Mouse (Mus musculus) heart, embryonic 15.5 days (tissue): Measurements from ENCODE around the gene Gpr45. TPM values are rescaled to one million over a fixed set of nuclear protein-coding genes. Genes with fewer than 3 reads are reported as not detected.

ENCODE experiments used
- ATAC-seq: fragments of 200-750 bp; cut with Nextera tagmentation; replicated peaks from 2 replicates; pipeline ENCODE4 v1.8.0; 2017; ENCODE audit warnings: low read depth, moderate TSS enrichment; ENCODE audit not compliant: insufficient number of reproducible peaks, insufficient read depth, low FRiP score
- H3K27ac ChIP-seq: fragments of 300-500 bp; sonication (generic); 2 replicates; pipeline ENCODE4 v1.5.1; 2015; ENCODE audit warnings: mild to moderate bottlenecking, inconsistent platforms
- H3K27me3 ChIP-seq: fragments of 300-500 bp; sonication (generic); 2 replicates; pipeline ENCODE4 v1.6.1; 2015; ENCODE audit warnings: inconsistent platforms
- H3K36me3 ChIP-seq: fragments of 300-500 bp; sonication (generic); 2 replicates; pipeline ENCODE4 v1.6.1; 2015; ENCODE audit warnings: mild to moderate bottlenecking, inconsistent platforms
- H3K4me1 ChIP-seq: fragments of 300-500 bp; sonication (generic); replicated peaks from 2 replicates; pipeline ENCODE4 v1.6.1; 2015; ENCODE audit warnings: inconsistent platforms
- H3K4me2 ChIP-seq: fragments of 300-500 bp; sonication (generic); 2 replicates; pipeline ENCODE4 v1.6.1; 2015; ENCODE audit warnings: inconsistent platforms, mild to moderate bottlenecking, moderate library complexity
- H3K4me3 ChIP-seq: fragments of 300-500 bp; sonication (generic); 2 replicates; pipeline ENCODE4 v1.5.1; 2015; ENCODE audit warnings: mild to moderate bottlenecking, inconsistent platforms
- H3K9ac ChIP-seq: fragments of 300-500 bp; sonication (generic); 2 replicates; pipeline ENCODE4 v1.6.1; 2015; ENCODE audit warnings: mild to moderate bottlenecking, inconsistent platforms
- H3K9me3 ChIP-seq: fragments of 300-500 bp; sonication (generic); replicated peaks from 2 replicates; pipeline ENCODE4 v1.6.1; 2016; ENCODE audit warnings: inconsistent platforms
- WGBS: fragments of 180-500 bp; shearing (Covaris S2); methylation state at CpG from one replicate; pipeline ENCODE4 v1.1.7; 2015; ENCODE audit warnings: mixed read lengths; 5-methylcytosine and 5-hydroxymethylcytosine counted together
- polyA plus RNA-seq: library from polyadenylated mRNA; unstranded; fragments of >200 nt; fragmentation: Nextera tagmentation; extraction: Ambion mirVana; gene quantifications from 2 replicates; pipeline ENCODE4 v1.2.1, GENCODE M21; 2015

Gene Gpr45
- 1.0 and 2.1 TPM in 2 replicates for polyA plus RNA-seq

DNA sequence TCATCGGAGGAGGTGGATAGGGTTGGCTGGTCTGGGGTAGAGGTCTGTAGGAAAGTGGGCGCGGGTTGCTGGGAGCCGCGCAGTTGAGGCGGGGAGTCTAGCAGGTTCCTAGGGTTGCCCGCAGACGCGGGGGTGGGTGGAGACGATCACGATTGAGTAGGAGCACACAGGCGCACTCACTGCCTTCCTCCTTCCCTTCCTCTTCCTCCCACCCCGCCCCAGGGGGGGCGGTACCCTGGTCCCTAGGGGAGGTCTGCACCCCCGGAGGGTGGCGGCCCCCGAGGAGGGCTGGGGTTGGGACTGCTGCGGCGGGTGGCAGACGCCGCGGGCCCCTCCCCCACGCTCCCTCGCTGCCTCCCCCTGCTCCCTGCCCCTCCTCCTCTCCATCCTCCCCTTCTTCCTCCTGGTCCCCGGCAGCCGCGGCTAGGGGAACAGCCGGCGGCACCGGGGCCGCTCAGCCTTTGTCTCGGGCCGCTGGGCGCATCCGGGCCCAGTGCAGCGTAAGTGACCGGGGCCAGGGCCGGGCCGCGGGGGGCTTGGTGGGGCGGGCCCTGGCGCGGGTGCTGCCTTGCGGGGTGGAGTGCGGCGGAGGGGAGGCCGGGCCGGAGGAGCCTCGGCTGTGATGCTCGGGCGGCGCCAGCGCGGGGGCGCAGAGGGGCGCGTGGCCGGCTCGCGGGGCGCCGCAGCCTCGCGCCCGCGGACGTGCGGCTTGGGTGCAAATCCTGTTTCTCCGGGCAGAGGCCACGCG lies at the start of gene Gpr45:
Gene Gpr45 (plus strand): TSS at position 139 of the 748 bp plus-strand sequence.
- H3K9ac ChIP-seq, result peak within 1 kb of the TSS; percentile 62
- 1% methylated on average over 62 of the region's 71 CpGs for WGBS
- no peak within 1 kb of the TSS for H3K27ac ChIP-seq

DNA sequence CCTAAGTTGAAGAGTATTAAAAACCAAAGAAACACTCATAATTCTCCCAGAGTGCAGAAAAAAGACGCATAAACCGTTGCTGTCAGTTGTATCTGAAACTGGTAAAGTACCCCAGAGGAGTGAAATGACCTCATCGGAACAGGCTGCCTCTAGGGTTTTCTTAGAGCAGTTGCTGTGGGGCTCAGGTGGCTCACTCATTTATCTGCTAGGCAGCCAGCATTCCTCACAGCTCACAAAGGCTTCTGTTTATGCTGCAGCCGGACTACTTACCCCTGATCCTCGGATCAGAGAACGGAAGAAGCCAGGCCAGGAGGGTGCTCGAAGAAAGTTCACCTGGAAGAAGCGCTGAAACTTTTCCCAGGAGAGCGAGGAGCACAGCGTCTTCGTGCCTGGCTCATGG lies 47.5 kb upstream of the Gpr45 start:
- Histone ChIP-seq H3K9ac (no peak overlapping the region), H3K27ac (no peak overlapping the region), H3K36me3 (peaks cover 19% of the 10 kb centered on the region; the same call in 1 of the 2 replicates), H3K4me1 (no peaks in the 10 kb centered on the region), H3K9me3 (no peaks in the 10 kb centered on the region), H3K27me3 (no peaks in the 10 kb centered on the region), H3K4me2 (no peak overlapping the region), H3K4me3 (no peak overlapping the region)
- WGBS, result 77% methylated on average over 11 of the region's 11 CpGs
- ATAC-seq, result no peak

More for the DNA sequence above, at the start of gene Gpr45:
- Histone ChIP-seq H3K4me2 (peak within 1 kb of the TSS; percentile 99), H3K4me1 (peaks cover 6% of the 10 kb centered on the region), H3K27me3 (peaks cover 3% of the 10 kb centered on the region; the same call in 1 of the 2 replicates), H3K4me3 (peak within 1 kb of the TSS; percentile 67), H3K9me3 (no peaks in the 10 kb centered on the region), H3K36me3 (no peaks in the 10 kb centered on the region)
- peak; percentile 69 for ATAC-seq

DNA sequence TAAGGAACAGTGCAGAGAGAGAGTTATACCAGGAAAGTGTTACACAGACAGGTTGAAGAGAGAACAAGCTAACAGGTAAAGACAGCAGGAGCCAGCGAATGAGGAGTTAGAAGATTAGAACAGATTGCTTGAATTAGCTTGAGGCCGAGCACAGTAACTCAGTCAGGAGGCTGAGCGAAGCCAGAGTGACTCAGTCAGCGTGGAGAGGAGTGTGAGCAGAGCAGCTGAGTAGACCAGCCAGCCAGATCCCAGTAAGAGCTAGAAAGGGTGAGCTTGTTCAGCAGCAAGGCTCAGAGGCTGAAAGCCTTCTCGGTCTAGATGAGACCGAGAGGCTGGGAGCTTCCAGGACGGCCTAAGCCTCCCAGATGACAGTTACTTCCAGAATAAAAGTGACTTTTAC lies 46.0 kb upstream of the Gpr45 start:
- 80% methylated on average over 7 of the region's 7 CpGs for WGBS
- Histone ChIP-seq H3K27me3 (no peaks in the 10 kb centered on the region), H3K4me3 (no peak overlapping the region), H3K9ac (no peak overlapping the region), H3K36me3 (peaks cover 10% of the 10 kb centered on the region; the same call in 1 of the 2 replicates), H3K4me2 (no peak overlapping the region), H3K27ac (no peak overlapping the region), H3K9me3 (no peaks in the 10 kb centered on the region), H3K4me1 (no peaks in the 10 kb centered on the region)
- ATAC-seq, result no peak

DNA sequence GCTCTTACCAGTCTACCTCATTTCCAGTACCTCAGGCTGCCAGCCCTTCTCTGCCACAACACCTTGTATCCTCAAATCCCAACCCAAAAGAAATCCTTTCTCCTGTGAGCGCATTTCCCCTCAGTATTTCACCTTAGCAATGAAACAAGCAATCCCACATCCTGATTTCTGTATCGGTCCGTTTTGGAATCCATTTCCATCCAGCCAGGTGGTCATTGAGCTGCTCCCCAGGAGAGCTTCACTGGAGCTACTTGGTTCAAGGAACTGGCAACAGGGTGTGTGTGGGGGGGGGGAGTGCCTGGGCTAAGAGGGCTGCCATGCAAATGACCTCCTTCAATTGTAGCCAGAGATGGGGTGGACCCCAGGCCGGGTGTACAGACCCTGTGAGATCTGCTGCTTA lies 45.5 kb upstream of the Gpr45 start:
- WGBS, result 64% methylated on average over 4 of the region's 4 CpGs

DNA sequence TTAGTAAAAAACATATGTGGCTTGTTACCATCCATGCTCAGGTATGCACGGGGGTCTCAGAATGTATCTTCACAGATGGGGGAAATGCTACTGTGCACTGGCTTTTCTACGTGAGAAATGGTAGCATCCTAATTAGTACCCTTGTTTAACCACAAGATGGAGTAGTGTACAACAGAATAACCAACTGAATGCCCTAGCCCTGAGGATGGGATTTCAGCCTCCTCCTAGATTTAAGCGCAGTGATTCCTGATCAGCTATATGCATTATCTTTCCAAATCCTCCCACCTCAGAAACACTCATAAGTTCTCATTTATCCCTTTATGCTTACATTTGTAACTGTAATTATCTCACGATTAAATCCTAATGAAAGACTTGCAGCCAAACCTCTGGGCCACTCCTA lies 37.6 kb upstream of the Gpr45 start:
- Histone ChIP-seq H3K4me2 (no peak overlapping the region), H3K27ac (no peak overlapping the region), H3K9ac (no peak overlapping the region), H3K36me3 (no peaks in the 10 kb centered on the region), H3K9me3 (no peaks in the 10 kb centered on the region), H3K4me1 (0 out of 2 replicates have a peak, but pooled peaks cover 2% of the 10 kb centered on the region), H3K27me3 (no peaks in the 10 kb centered on the region), H3K4me3 (no peak overlapping the region)
- 19% methylated on average over 4 of the region's 4 CpGs for WGBS
- ATAC-seq, result no peak

More for the DNA sequence above, 45.5 kb upstream of the Gpr45 start:
- Histone ChIP-seq H3K4me1 (no peaks in the 10 kb centered on the region), H3K9me3 (no peaks in the 10 kb centered on the region), H3K27ac (no peak overlapping the region), H3K4me2 (no peak overlapping the region), H3K9ac (no peak overlapping the region), H3K4me3 (no peak overlapping the region), H3K36me3 (peaks cover 10% of the 10 kb centered on the region; the same call in 1 of the 2 replicates), H3K27me3 (no peaks in the 10 kb centered on the region)
- ATAC-seq, result no peak

DNA sequence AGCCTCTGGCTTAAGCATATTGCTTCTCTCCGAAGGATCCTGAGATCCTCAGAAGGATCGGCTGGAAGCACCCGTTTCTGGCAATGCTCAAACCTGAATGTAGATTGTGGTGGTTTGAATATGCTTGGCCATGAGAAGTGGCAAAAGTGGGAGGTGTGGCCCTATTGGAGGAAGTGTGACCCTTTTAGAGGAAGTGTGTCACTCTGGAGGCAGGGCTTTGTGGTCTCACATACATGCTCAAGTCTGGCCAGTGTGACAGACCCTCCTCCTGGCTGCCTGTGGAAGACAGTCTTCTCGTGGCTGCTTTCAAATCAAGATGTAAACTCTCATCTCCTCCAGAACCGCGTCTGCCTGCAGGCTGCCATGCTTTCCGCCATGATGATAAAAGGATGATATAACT lies 36.0 kb upstream of the Gpr45 start:
- ATAC-seq, result no peak
- Histone ChIP-seq H3K27ac (no peak overlapping the region), H3K4me2 (no peak overlapping the region), H3K4me1 (0 out of 2 replicates have a peak, but pooled peaks cover 2% of the 10 kb centered on the region), H3K4me3 (no peak overlapping the region), H3K36me3 (no peaks in the 10 kb centered on the region), H3K27me3 (no peaks in the 10 kb centered on the region), H3K9ac (no peak overlapping the region), H3K9me3 (no peaks in the 10 kb centered on the region)
- WGBS, result 74% methylated on average over 7 of the region's 7 CpGs

DNA sequence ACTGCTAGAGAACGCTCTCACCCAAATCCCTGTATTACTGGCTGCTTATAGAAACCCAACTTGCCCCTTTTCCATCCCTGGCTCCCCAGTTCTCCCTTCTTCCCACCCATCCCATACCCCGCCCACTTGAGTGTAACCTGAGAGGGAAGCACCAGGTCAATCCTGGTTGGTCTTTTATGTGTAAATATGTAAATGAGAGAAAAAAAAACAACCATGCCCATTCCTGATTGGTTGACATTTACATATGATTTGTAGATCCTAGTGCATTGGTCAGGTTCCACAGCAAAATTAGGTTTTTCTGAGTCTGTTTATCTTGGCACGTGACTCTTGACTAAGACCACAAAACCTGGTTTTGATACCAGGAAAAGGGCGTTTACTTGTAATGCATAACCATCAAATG lies 34.8 kb upstream of the Gpr45 start:
- Histone ChIP-seq H3K36me3 (no peaks in the 10 kb centered on the region), H3K4me3 (no peak overlapping the region), H3K9me3 (no peaks in the 10 kb centered on the region), H3K4me1 (0 out of 2 replicates have a peak, but pooled peaks cover 2% of the 10 kb centered on the region), H3K9ac (no peak overlapping the region), H3K27me3 (no peaks in the 10 kb centered on the region), H3K4me2 (peak overlapping the region; percentile 38), H3K27ac (no peak overlapping the region)
- ATAC-seq, result no peak
- WGBS, result 23% methylated on average over 4 of the region's 4 CpGs

DNA sequence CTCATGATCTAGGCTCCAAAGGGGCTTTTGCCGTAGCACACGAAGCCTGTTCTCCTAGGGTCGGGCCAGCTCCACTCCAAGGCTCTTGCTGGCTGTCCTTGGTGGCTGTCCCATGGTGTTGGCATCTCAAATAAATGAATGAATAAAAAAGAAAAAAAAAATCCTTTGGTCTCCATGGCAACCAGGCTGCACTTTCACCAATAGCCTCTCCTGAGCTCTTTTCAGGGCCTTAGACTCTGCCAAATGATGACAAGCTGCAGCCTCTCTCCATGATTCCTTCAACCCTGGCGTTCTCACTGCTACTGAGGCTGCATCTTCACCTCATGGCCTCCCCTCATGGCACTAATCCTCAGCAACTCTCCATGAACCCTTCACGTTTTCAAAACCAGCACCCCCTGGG lies 28.7 kb upstream of the Gpr45 start:
- Histone ChIP-seq H3K36me3 (no peaks in the 10 kb centered on the region), H3K27me3 (no peaks in the 10 kb centered on the region), H3K9ac (no peak overlapping the region), H3K4me2 (no peak overlapping the region), H3K9me3 (no peaks in the 10 kb centered on the region), H3K4me1 (no peaks in the 10 kb centered on the region), H3K4me3 (no peak overlapping the region), H3K27ac (no peak overlapping the region)
- no peak for ATAC-seq
- 67% methylated on average over 5 of the region's 5 CpGs for WGBS

DNA sequence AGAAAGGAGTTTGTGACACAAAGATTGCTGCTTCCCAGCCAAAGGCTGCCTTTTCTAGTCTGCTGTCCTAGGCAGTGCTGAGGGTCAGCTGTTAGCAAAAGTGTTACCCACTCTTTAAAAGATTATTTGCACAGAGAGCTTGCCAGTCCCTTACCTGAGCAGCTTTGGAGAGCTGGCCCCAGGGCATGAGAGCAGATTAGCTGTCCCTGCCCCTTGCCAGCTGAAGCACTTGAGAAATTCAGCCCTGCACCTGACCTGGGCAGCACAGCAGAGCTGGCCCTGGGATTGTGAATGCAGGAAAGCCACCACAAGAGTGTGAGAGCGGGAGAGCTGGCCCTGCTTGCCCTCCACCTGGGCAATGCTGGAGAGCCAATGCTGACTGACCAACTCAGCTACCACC lies 19.1 kb upstream of the Gpr45 start:
- H3K9me3 ChIP-seq, result no peaks in the 10 kb centered on the region
- no peak overlapping the region for H3K9ac ChIP-seq
- no peaks in the 10 kb centered on the region for H3K27me3 ChIP-seq
- no peak overlapping the region for H3K4me2 ChIP-seq
- no peaks in the 10 kb centered on the region for H3K36me3 ChIP-seq
- no peaks in the 10 kb centered on the region for H3K4me1 ChIP-seq
- no peak overlapping the region for H3K27ac ChIP-seq
- ATAC-seq, result no peak
- H3K4me3 ChIP-seq, result no peak overlapping the region
- 80% methylated on average over 1 of the region's 1 CpGs for WGBS

DNA sequence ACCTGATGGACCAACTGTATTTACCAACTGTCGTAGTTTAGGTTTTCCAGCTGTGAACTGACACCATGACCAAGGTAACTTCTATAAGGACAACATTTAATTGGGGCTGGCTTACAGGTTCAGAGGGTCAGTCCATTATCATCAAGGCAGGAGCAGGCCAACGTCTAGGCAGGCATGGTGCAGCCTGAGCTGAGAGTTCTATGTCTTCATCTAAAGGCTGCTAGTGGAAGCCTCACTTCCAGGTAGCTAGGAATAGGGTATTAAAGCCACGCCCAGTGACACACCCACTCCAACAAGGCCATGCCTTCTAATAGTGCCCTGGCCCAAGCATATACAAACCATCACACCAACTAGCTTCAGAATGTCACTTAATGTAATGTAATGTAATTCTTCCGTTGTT lies 4.2 kb upstream of the Gpr45 start:
- WGBS, result 59% methylated on average over 4 of the region's 4 CpGs
- H3K9me3 ChIP-seq, result no peaks in the 10 kb centered on the region
- no peaks in the 10 kb centered on the region for H3K27me3 ChIP-seq
- H3K4me2 ChIP-seq, result no peak overlapping the region
- H3K36me3 ChIP-seq, result no peaks in the 10 kb centered on the region
- H3K4me3 ChIP-seq, result no peak overlapping the region
- ATAC-seq, result no peak
- H3K4me1 ChIP-seq, result peaks cover 3% of the 10 kb centered on the region
- no peak overlapping the region for H3K27ac ChIP-seq
- H3K9ac ChIP-seq, result no peak overlapping the region

DNA sequence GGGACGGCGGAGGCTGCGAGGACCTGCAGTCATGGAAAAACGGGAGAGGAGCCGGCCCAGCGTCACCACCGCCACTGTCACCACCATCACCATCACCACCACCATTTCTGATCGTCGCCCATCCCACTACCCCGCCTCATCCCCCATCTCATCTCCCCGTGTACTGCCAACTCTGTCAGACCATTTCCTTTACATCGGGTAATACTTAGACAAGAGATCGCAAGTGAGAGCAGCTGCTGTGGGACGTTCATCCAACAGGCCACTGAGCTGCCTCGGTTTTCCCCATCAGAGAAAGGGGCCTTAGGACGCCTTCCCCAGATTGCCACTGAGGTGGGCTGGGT lies 780 bp downstream of the Gpr45 start:
- H3K4me3 ChIP-seq, result peak overlapping the region; percentile 67
- peaks cover 6% of the 10 kb centered on the region for H3K4me1 ChIP-seq
- peaks cover 3% of the 10 kb centered on the region; the same call in 1 of the 2 replicates for H3K27me3 ChIP-seq
- peak overlapping the region; percentile 62 for H3K9ac ChIP-seq
- no peaks in the 10 kb centered on the region for H3K36me3 ChIP-seq
- no peak for ATAC-seq
- peak overlapping the region; percentile 99 for H3K4me2 ChIP-seq
- no peaks in the 10 kb centered on the region for H3K9me3 ChIP-seq
- no peak overlapping the region for H3K27ac ChIP-seq
- 2% methylated on average over 16 of the region's 16 CpGs for WGBS

DNA sequence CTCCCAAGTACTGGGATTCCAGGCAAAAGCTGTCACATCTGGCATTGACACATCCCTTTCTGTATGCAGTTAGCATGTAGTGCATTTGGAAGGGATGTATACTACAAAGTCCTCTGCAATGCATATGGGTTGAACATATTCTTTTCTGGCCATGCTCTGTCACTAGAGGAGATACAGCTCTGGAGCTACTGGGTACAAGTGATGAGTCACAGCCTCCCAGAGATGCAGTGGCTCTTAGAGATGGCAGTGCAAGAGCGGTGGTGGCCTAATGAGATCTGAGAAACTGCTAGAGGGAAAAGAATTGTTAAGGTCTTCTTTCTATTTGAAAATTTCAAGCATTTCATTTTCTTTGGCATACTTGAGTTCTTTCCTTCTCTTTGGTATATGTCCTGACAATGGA lies 4.2 kb downstream of the Gpr45 start:
- Histone ChIP-seq H3K27ac (no peak overlapping the region), H3K4me1 (peaks cover 6% of the 10 kb centered on the region), H3K9me3 (no peaks in the 10 kb centered on the region), H3K4me3 (no peak overlapping the region), H3K4me2 (no peak overlapping the region), H3K9ac (no peak overlapping the region), H3K27me3 (peaks cover 3% of the 10 kb centered on the region; the same call in 1 of the 2 replicates), H3K36me3 (no peaks in the 10 kb centered on the region)
- no peak for ATAC-seq
- 91% methylated on average over 1 of the region's 1 CpGs for WGBS
